ENCODE assay signal across 8 mouse cellular contexts in the genomic region with DNA sequence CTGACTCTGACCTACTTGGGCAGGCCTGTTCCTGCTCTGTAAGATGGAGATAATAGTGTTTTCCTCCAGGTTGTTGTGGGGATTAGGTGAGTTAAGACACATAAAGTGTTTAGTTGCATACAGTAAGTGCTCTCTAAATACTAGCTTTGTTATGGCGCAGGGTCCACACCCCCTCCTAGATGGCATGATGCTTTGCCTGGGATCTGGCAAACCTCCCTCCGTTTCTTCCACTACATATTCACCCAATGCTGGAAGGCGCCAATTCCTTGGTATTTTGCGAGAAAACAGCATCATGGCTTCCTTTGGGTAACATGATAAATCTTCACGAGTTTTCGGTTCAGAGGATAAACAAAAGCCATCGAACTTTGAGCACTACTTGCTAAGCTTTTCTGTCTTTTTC. TPM values are rescaled to one million over a fixed set of nuclear protein-coding genes. Genes with fewer than 3 reads are reported as not detected.
DNase-seq lines count a peak whose midpoint lies in the region; ATAC-seq and TF ChIP-seq lines count a peak whose summit lies in the region.

No protein-coding gene starts in this region.

- no peak overlapping the region for H3K9ac ChIP-seq in intestine, embryonic 14.5 days (ENCODE audit: low read length)
- no peak overlapping the region for H3K9ac ChIP-seq in intestine, postnatal 0 days (ENCODE audit: low read depth, low read length)
- H3K9ac ChIP-seq in heart, embryonic 16.5 days (ENCODE audit: low read length), result peak overlapping the region; percentile 73

- DNase-seq in intestine, embryonic 14.5 days (ENCODE audit: low spot score), result no peak
- no peak for DNase-seq in embryonic facial prominence, embryonic 10.5 days (ENCODE audit: low spot score)
- DNase-seq in ovary, postnatal 36 days (ENCODE audit: low spot score), result no peak
- no peak for DNase-seq in embryo, embryonic 9.5 days (ENCODE audit: extremely low spot score)
- DNase-seq in frontal cortex, postnatal 36 days (ENCODE audit: low spot score in 2 of 2), result no peak

- no peak overlapping the region for H3K4me3 ChIP-seq in intestine, embryonic 14.5 days (ENCODE audit: low read depth, low read length)
- H3K4me3 ChIP-seq in intestine, postnatal 0 days (ENCODE audit: low read depth, low read length), result no peak overlapping the region
- peak overlapping the region; percentile 83; the same call in 1 of the 2 replicates for H3K4me3 ChIP-seq in embryonic facial prominence, embryonic 10.5 days
- H3K4me3 ChIP-seq in heart, embryonic 16.5 days (ENCODE audit: low read length), result peak overlapping the region; percentile 68
- H3K4me3 ChIP-seq in macrophage (ENCODE audit: inconsistent target), result no peak overlapping the region

- H3K4me1 ChIP-seq in intestine, embryonic 14.5 days (replicated peaks; ENCODE audit: control insufficient read depth, insufficient read depth, low read length), result peaks cover 15% of the 10 kb centered on the region
- peaks cover 10% of the 10 kb centered on the region for H3K4me1 ChIP-seq in intestine, postnatal 0 days (replicated peaks; ENCODE audit: control insufficient read depth, insufficient read depth, low read length)
- H3K4me1 ChIP-seq in embryonic facial prominence, embryonic 10.5 days, result peaks cover 44% of the 10 kb centered on the region
- H3K4me1 ChIP-seq in heart, embryonic 16.5 days (ENCODE audit: control insufficient read depth, insufficient read depth, low read length), result peaks cover 34% of the 10 kb centered on the region

- peaks cover 35% of the 10 kb centered on the region for H3K79me2 ChIP-seq in macrophage (ENCODE audit: inconsistent target)

- H3K36me3 ChIP-seq in intestine, embryonic 14.5 days (ENCODE audit: control insufficient read depth, insufficient read depth, low read length), result no peaks in the 10 kb centered on the region
- no peaks in the 10 kb centered on the region for H3K36me3 ChIP-seq in intestine, postnatal 0 days (ENCODE audit: control insufficient read depth, insufficient read depth)
- no peaks in the 10 kb centered on the region for H3K36me3 ChIP-seq in embryonic facial prominence, embryonic 10.5 days (replicated peaks)
- no peaks in the 10 kb centered on the region for H3K36me3 ChIP-seq in heart, embryonic 16.5 days (ENCODE audit: control insufficient read depth, insufficient read depth)
- H3K36me3 ChIP-seq in macrophage (ENCODE audit: inconsistent target), result no peaks in the 10 kb centered on the region

- H3K4me2 ChIP-seq in intestine, embryonic 14.5 days (ENCODE audit: low read length), result peak overlapping the region; percentile 94; the same call in 1 of the 2 replicates
- no peak overlapping the region for H3K4me2 ChIP-seq in intestine, postnatal 0 days (replicated peaks; ENCODE audit: low read depth)
- peak overlapping the region; percentile 87 for H3K4me2 ChIP-seq in heart, embryonic 16.5 days (ENCODE audit: low read depth, low read length)

- TF ChIP-seq CTCF in intestine, postnatal 0 days (IDR thresholded peaks at IDR 0.05; ENCODE audit: low read depth), result no peak

- WGBS in intestine, embryonic 14.5 days, result 82% methylated on average over 7 of the region's 7 CpGs
- WGBS in intestine, postnatal 0 days, result 85% methylated on average over 7 of the region's 7 CpGs
- WGBS in embryonic facial prominence, embryonic 10.5 days, result 89% methylated on average over 7 of the region's 7 CpGs
- WGBS in heart, embryonic 16.5 days, result 88% methylated on average over 7 of the region's 7 CpGs
- WGBS in macrophage (ENCODE audit: missing documents), result 98% methylated on average over 7 of the region's 7 CpGs

- ATAC-seq in intestine, embryonic 14.5 days (replicated peaks; ENCODE audit: low FRiP score, low TSS enrichment, low read depth), result no peak
- no peak for ATAC-seq in intestine, postnatal 0 days
- ATAC-seq in heart, embryonic 16.5 days (replicated peaks; ENCODE audit: extremely low read depth, insufficient read depth, low FRiP score), result no peak

- no peaks in the 10 kb centered on the region for H3K27me3 ChIP-seq in intestine, embryonic 14.5 days (replicated peaks; ENCODE audit: control insufficient read depth, insufficient read depth, low read length)
- H3K27me3 ChIP-seq in intestine, postnatal 0 days (replicated peaks; ENCODE audit: control insufficient read depth, insufficient read depth, low read length), result 0 out of 2 replicates have a peak, but pooled peaks cover 5% of the 10 kb centered on the region
- peaks cover 27% of the 10 kb centered on the region for H3K27me3 ChIP-seq in embryonic facial prominence, embryonic 10.5 days (replicated peaks; ENCODE audit: low read depth, poor library complexity, severe bottlenecking)
- H3K27me3 ChIP-seq in heart, embryonic 16.5 days (ENCODE audit: control insufficient read depth, insufficient read depth, low read length), result no peaks in the 10 kb centered on the region

- no peaks in the 10 kb centered on the region for H3K9me3 ChIP-seq in intestine, embryonic 14.5 days (ENCODE audit: control insufficient read depth, low read length)
- no peaks in the 10 kb centered on the region for H3K9me3 ChIP-seq in intestine, postnatal 0 days (ENCODE audit: control insufficient read depth)
- H3K9me3 ChIP-seq in embryonic facial prominence, embryonic 10.5 days, result no peaks in the 10 kb centered on the region
- no peaks in the 10 kb centered on the region for H3K9me3 ChIP-seq in heart, embryonic 16.5 days (replicated peaks; ENCODE audit: control insufficient read depth, low read length)

- H3K27ac ChIP-seq in intestine, embryonic 14.5 days (ENCODE audit: low read depth), result no peak overlapping the region
- no peak overlapping the region for H3K27ac ChIP-seq in intestine, postnatal 0 days (ENCODE audit: low read depth, low read length)
- no peak overlapping the region for H3K27ac ChIP-seq in embryonic facial prominence, embryonic 10.5 days (replicated peaks)
- H3K27ac ChIP-seq in heart, embryonic 16.5 days (ENCODE audit: low read length), result peak overlapping the region; percentile 91
- peak overlapping the region; percentile 62; the same call in 1 of the 2 replicates for H3K27ac ChIP-seq in macrophage

RNA-seq across cellular contexts. Expression of gene Got1, which starts 1.2 kb away (rescaled TPM):
- polyA plus RNA-seq in intestine, embryonic 14.5 days (2014; fragmentation: Nextera tagmentation; extraction: Ambion mirVana), result 33.2 and 35.8 TPM in 2 replicates
- polyA plus RNA-seq in intestine, postnatal 0 days (2015; fragmentation: Nextera tagmentation; extraction: Ambion mirVana), result 82.3 and 85.0 TPM in 2 replicates
- polyA plus RNA-seq in embryonic facial prominence, embryonic 10.5 days (2016; fragmentation: Nextera tagmentation; extraction: Ambion mirVana), result 55.4 and 57.9 TPM in 2 replicates
- 271 and 274 TPM in 2 replicates for polyA plus RNA-seq in heart, embryonic 16.5 days (2015; fragmentation: Nextera tagmentation; extraction: Ambion mirVana)
- total RNA-seq in macrophage (2018; cell fraction: chromatin; rRNA removed), result 100 to 1,000 TPM in 3 of 26 experiments, 10 to 100 TPM in 22, 1 to 10 TPM in 1; 8.1 to 167 (median 40.8) TPM
- 100 to 1,000 TPM in 5 of 26 experiments, 10 to 100 TPM in 21; 54.4 to 123 (median 77.7) TPM for total RNA-seq in macrophage (2018; cell fraction: cytosol; rRNA removed)
- total RNA-seq in macrophage (2018; cell fraction: nucleus; rRNA removed), result 100 to 1,000 TPM in 2 of 26 experiments, 10 to 100 TPM in 24; 16.9 to 138 (median 47.4) TPM
- polyA plus RNA-seq in macrophage (2018), result 86.8 to 158 TPM (median 102 TPM) in 3 replicates

Comparison
In these comparisons a context has a peak if more than half of its experiments do, and no peak if none do; other contexts are left out.
1. H3K27ac ChIP-seq: peak in heart, embryonic 16.5 days (single experiment) and macrophage (single experiment); none in intestine, embryonic 14.5 days (single experiment), intestine, postnatal 0 days (single experiment) and embryonic facial prominence, embryonic 10.5 days (single experiment).
2. H3K4me3 ChIP-seq: peak in embryonic facial prominence, embryonic 10.5 days (single experiment) and heart, embryonic 16.5 days (single experiment); none in intestine, embryonic 14.5 days (single experiment), intestine, postnatal 0 days (single experiment) and macrophage (single experiment).